Mouse (Mus musculus) skeletal muscle tissue, adult 2 months (tissue): ENCODE results near the gene Pdk2.
"Not testable (repeated sequence)": the region's sequence is repeated elsewhere in the genome, so short reads cannot be mapped to it uniquely, and the experiment has no call there.

Source experiments
- DNase-seq: peaks from one replicate; pipeline ENCODE4 v3.0.0-alpha.2; 2012; ENCODE audit warnings: low read depth, low spot score

Pdk2 gene

GRCm38 (mm10) chr11:95027850-95028470, 13.2 kb downstream of the Pdk2 start:
- no peak for DNase-seq

GRCm38 (mm10) chr11:95026849-95027248, 14.3 kb downstream of the Pdk2 start:
- no peak for DNase-seq

GRCm38 (mm10) chr11:95026090-95026542, 15.0 kb downstream of the Pdk2 start:
- no peak for DNase-seq

GRCm38 (mm10) chr11:95025227-95026012, 15.7 kb downstream of the Pdk2 start:
- no peak for DNase-seq

GRCm38 (mm10) chr11:95024439-95025184, 16.5 kb downstream of the Pdk2 start:
- no peak for DNase-seq

GRCm38 (mm10) chr11:95023481-95023880, 17.7 kb downstream of the Pdk2 start:
- no peak for DNase-seq

GRCm38 (mm10) chr11:95022237-95022992, 18.7 kb downstream of the Pdk2 start:
- no peak for DNase-seq

GRCm38 (mm10) chr11:95015484-95015883, 25.7 kb downstream of the Pdk2 start:
- DNase-seq = no peak

GRCm38 (mm10) chr11:95012487-95012886, 28.7 kb downstream of the Pdk2 start:
- DNase-seq = no peak

GRCm38 (mm10) chr11:95012075-95012474, 29.1 kb downstream of the Pdk2 start:
- DNase-seq = no peak

- DNase-seq = no peak
Measured at GRCm38 (mm10) chr11:95011416-95011815, 29.7 kb downstream of the Pdk2 start.

- DNase-seq = not testable (repeated sequence)
Measured at GRCm38 (mm10) chr11:95010841-95011403, 30.2 kb downstream of the Pdk2 start.

- no peak for DNase-seq
Measured at GRCm38 (mm10) chr11:95010141-95010739, 30.9 kb downstream of the Pdk2 start.

GRCm38 (mm10) chr11:95009629-95010014, 31.5 kb downstream of the Pdk2 start, which contains the start of gene Samd14:
Gene Samd14, plus strand, starts transcription at chr11:95009879.
- no peak for DNase-seq

GRCm38 (mm10) chr11:95008661-95009628, 32.2 kb downstream of the Pdk2 start:
- no peak for DNase-seq

- no peak for DNase-seq
Measured at GRCm38 (mm10) chr11:95007418-95007817, 33.7 kb downstream of the Pdk2 start.

- DNase-seq = peak; percentile 68
Measured at GRCm38 (mm10) chr11:95006525-95007219, 34.5 kb downstream of the Pdk2 start.

- DNase-seq = no peak
Measured at GRCm38 (mm10) chr11:95006038-95006437, 35.1 kb downstream of the Pdk2 start.

- no peak for DNase-seq
Measured at GRCm38 (mm10) chr11:95004937-95005198, 36.3 kb downstream of the Pdk2 start.
